Mouse (Mus musculus): Measurements from ENCODE around the gene Atg7. TPM values are rescaled to one million over a fixed set of nuclear protein-coding genes. Genes with fewer than 3 reads are reported as not detected.

The Atg7 gene
- total and polyA plus RNA-seq, 2 experiments from 2014 or later, result 18.9 to 19.1 TPM

GRCm38 (mm10) chr6:114857996-114858721, 215.3 kb downstream of the Atg7 start:
- WGBS, result 76% methylated on average over 3 of the region's 3 CpGs
- Histone ChIP-seq H3K4me1 (ENCODE audit: insufficient read depth) (no peaks in the 10 kb centered on the region), H3K4me2 (ENCODE audit: low read depth) (no peak overlapping the region), H3K4me3 (ENCODE audit: low read depth, low read length) (no peak overlapping the region), H3K27me3 (ENCODE audit: insufficient read depth, low read length) (no peaks in the 10 kb centered on the region), H3K27ac (ENCODE audit: low read depth, low read length) (no peak overlapping the region), H3K9ac (no peak overlapping the region), H3K9me3 (ENCODE audit: low read length) (no peaks in the 10 kb centered on the region), H3K36me3 (ENCODE audit: insufficient read depth) (peaks cover 29% of the 10 kb centered on the region)
- DNase-seq (no peak), ATAC-seq (no peak)
- no peak for TF ChIP-seq CTCF (IDR thresholded peaks at IDR 0.05; ENCODE audit: low read depth)

GRCm38 (mm10) chr6:114858722-114859053, 215.8 kb downstream of the Atg7 start:
- DNase-seq (no peak), ATAC-seq (no peak)
- Histone ChIP-seq H3K9ac (no peak overlapping the region), H3K4me3 (ENCODE audit: low read depth, low read length) (no peak overlapping the region), H3K27me3 (ENCODE audit: insufficient read depth, low read length) (no peaks in the 10 kb centered on the region), H3K27ac (ENCODE audit: low read depth, low read length) (no peak overlapping the region), H3K4me1 (ENCODE audit: insufficient read depth) (no peaks in the 10 kb centered on the region), H3K9me3 (ENCODE audit: low read length) (no peaks in the 10 kb centered on the region), H3K4me2 (ENCODE audit: low read depth) (no peak overlapping the region), H3K36me3 (ENCODE audit: insufficient read depth) (peaks cover 33% of the 10 kb centered on the region)
- no peak for TF ChIP-seq CTCF (IDR thresholded peaks at IDR 0.05; ENCODE audit: low read depth)
- 79% methylated on average over 4 of the region's 4 CpGs for WGBS

GRCm38 (mm10) chr6:114860677-114861568, 218.0 kb downstream of the Atg7 start:
- H3K4me3 ChIP-seq (ENCODE audit: low read depth, low read length), result no peak overlapping the region
- WGBS, result 86% methylated on average over 14 of the region's 14 CpGs
- no peaks in the 10 kb centered on the region for H3K27me3 ChIP-seq (ENCODE audit: insufficient read depth, low read length)
- H3K27ac ChIP-seq (ENCODE audit: low read depth, low read length), result no peak overlapping the region
- TF ChIP-seq CTCF (IDR thresholded peaks at IDR 0.05; ENCODE audit: low read depth), result no peak
- H3K9ac ChIP-seq, result no peak overlapping the region
- no peaks in the 10 kb centered on the region for H3K4me1 ChIP-seq (ENCODE audit: insufficient read depth)
- H3K4me2 ChIP-seq (ENCODE audit: low read depth), result no peak overlapping the region
- DNase-seq, result no peak
- H3K36me3 ChIP-seq (ENCODE audit: insufficient read depth), result peaks cover 34% of the 10 kb centered on the region
- no peaks in the 10 kb centered on the region for H3K9me3 ChIP-seq (ENCODE audit: low read length)
- ATAC-seq, result peak; percentile 72

- WGBS, result 59% methylated on average over 9 of the region's 9 CpGs
- no peak for TF ChIP-seq CTCF (IDR thresholded peaks at IDR 0.05; ENCODE audit: low read depth)
- Histone ChIP-seq H3K9me3 (ENCODE audit: low read length) (no peaks in the 10 kb centered on the region), H3K27me3 (ENCODE audit: insufficient read depth, low read length) (no peaks in the 10 kb centered on the region), H3K4me3 (ENCODE audit: low read depth, low read length) (no peak overlapping the region), H3K4me2 (ENCODE audit: low read depth) (no peak overlapping the region), H3K36me3 (ENCODE audit: insufficient read depth) (peaks cover 34% of the 10 kb centered on the region), H3K9ac (no peak overlapping the region), H3K4me1 (ENCODE audit: insufficient read depth) (no peaks in the 10 kb centered on the region), H3K27ac (ENCODE audit: low read depth, low read length) (no peak overlapping the region)
- DNase-seq, result no peak
- ATAC-seq, result peak; percentile 10; the same call in 1 of the 2 replicates
Observed at GRCm38 (mm10) chr6:114861591-114861990, 218.7 kb downstream of the Atg7 start.

GRCm38 (mm10) chr6:114862046-114862445, 219.1 kb downstream of the Atg7 start:
- Histone ChIP-seq H3K9me3 (ENCODE audit: low read length) (no peaks in the 10 kb centered on the region), H3K4me3 (ENCODE audit: low read depth, low read length) (no peak overlapping the region), H3K27me3 (ENCODE audit: insufficient read depth, low read length) (no peaks in the 10 kb centered on the region), H3K9ac (no peak overlapping the region), H3K4me1 (ENCODE audit: insufficient read depth) (no peaks in the 10 kb centered on the region), H3K27ac (ENCODE audit: low read depth, low read length) (no peak overlapping the region), H3K4me2 (ENCODE audit: low read depth) (no peak overlapping the region), H3K36me3 (ENCODE audit: insufficient read depth) (peaks cover 34% of the 10 kb centered on the region)
- DNase-seq (no peak), ATAC-seq (no peak)
- WGBS, result 81% methylated on average over 9 of the region's 9 CpGs
- TF ChIP-seq CTCF (IDR thresholded peaks at IDR 0.05; ENCODE audit: low read depth), result no peak

GRCm38 (mm10) chr6:114863501-114863900, 220.6 kb downstream of the Atg7 start:
- ATAC-seq (no peak), DNase-seq (no peak)
- no peaks in the 10 kb centered on the region for H3K4me1 ChIP-seq (ENCODE audit: insufficient read depth)
- no peak overlapping the region for H3K27ac ChIP-seq (ENCODE audit: low read depth, low read length)
- no peaks in the 10 kb centered on the region for H3K27me3 ChIP-seq (ENCODE audit: insufficient read depth, low read length)
- no peak for TF ChIP-seq CTCF (IDR thresholded peaks at IDR 0.05; ENCODE audit: low read depth)
- WGBS, result 85% methylated on average over 5 of the region's 5 CpGs
- H3K4me3 ChIP-seq (ENCODE audit: low read depth, low read length), result no peak overlapping the region
- no peak overlapping the region for H3K4me2 ChIP-seq (ENCODE audit: low read depth)
- H3K9ac ChIP-seq, result no peak overlapping the region
- H3K9me3 ChIP-seq (ENCODE audit: low read length), result no peaks in the 10 kb centered on the region
- H3K36me3 ChIP-seq (ENCODE audit: insufficient read depth), result peaks cover 34% of the 10 kb centered on the region

GRCm38 (mm10) chr6:114864421-114864820, 221.5 kb downstream of the Atg7 start:
- Histone ChIP-seq H3K27me3 (ENCODE audit: insufficient read depth, low read length) (no peaks in the 10 kb centered on the region), H3K9ac (no peak overlapping the region), H3K4me3 (ENCODE audit: low read depth, low read length) (no peak overlapping the region), H3K27ac (ENCODE audit: low read depth, low read length) (no peak overlapping the region), H3K9me3 (ENCODE audit: low read length) (no peaks in the 10 kb centered on the region), H3K4me1 (ENCODE audit: insufficient read depth) (no peaks in the 10 kb centered on the region), H3K36me3 (ENCODE audit: insufficient read depth) (peaks cover 32% of the 10 kb centered on the region), H3K4me2 (ENCODE audit: low read depth) (no peak overlapping the region)
- no peak for TF ChIP-seq CTCF (IDR thresholded peaks at IDR 0.05; ENCODE audit: low read depth)
- no peak for ATAC-seq
- 83% methylated on average over 8 of the region's 8 CpGs for WGBS
- DNase-seq, result no peak

All from forebrain, postnatal 0 days (tissue).